Mouse (Mus musculus) monocyte, adult 5-6 weeks (primary cell): ENCODE results near the gene Fam229b. TPM values are rescaled to one million over a fixed set of nuclear protein-coding genes. Genes with fewer than 3 reads are reported as not detected.

ENCODE experiments used
- ATAC-seq: fragments of 153-309, 156-312 bp; replicated peaks from 2 replicates; pipeline ENCODE4 v1.8.0; 2017; ENCODE audit warnings: mild to moderate bottlenecking; ENCODE audit not compliant: low TSS enrichment, insufficient number of reproducible peaks, severe bottlenecking, poor library complexity, low FRiP score
- total RNA-seq: library from RNA; stranded (forward); fragments of 200-1000, 200-491, 200-594 nt; gene quantifications from 3 replicates; pipeline ENCODE4 v1.2.3, GENCODE M21; 2017

The Fam229b gene
- total RNA-seq, 1 experiment from 2014 or later, result 0.86 TPM

- no peak for ATAC-seq
These were observed 7.1 kb upstream of the Fam229b start for GRCm38 (mm10) chr10:39140843-39141242.

DNA sequence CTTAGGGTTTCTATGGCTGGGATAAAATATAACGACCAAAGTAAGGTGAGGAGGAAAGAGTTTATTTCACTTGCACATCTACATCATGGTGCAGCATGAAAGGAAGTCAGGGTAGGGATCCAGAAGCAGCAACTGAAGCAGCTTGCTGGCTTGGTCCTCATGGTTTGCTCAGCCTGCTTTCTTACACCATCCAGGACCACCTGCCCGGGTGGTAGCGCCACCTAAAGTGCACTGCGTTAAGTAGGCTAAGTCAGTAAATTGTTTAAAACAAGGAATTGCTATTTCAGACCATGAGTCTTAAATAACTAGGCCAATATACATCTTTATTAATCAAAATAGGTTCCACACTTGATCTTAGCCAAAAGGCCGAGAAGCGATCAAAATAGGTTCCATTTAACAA, 5.0 kb upstream of the Fam229b start:
- ATAC-seq, result no peak

DNA sequence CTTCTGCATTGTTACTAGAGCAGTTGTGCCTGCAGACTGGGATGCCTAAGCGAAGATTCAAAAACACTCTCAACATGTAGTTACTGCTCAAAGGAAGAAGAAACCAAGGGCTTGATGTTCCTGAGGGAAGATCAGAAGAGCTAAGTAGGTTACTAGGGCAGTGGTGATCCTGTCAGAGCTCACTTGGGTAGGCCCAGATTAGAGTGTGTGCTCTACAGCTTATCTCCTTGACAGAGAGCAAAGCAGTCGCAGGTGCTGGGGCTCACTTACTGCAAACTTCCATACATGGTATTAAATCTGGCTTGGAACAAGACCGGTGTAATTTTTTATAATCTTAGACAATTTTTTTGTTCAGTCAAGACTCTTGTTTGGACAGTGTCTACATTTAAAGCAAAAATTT, 4.1 kb upstream of the Fam229b start:
- no peak for ATAC-seq

GRCm38 (mm10) chr10:39121412-39121811, 12.3 kb downstream of the Fam229b start:
- ATAC-seq, result no peak

- no peak for ATAC-seq
These were observed 24.2 kb downstream of the Fam229b start for GRCm38 (mm10) chr10:39109489-39109874.

DNA sequence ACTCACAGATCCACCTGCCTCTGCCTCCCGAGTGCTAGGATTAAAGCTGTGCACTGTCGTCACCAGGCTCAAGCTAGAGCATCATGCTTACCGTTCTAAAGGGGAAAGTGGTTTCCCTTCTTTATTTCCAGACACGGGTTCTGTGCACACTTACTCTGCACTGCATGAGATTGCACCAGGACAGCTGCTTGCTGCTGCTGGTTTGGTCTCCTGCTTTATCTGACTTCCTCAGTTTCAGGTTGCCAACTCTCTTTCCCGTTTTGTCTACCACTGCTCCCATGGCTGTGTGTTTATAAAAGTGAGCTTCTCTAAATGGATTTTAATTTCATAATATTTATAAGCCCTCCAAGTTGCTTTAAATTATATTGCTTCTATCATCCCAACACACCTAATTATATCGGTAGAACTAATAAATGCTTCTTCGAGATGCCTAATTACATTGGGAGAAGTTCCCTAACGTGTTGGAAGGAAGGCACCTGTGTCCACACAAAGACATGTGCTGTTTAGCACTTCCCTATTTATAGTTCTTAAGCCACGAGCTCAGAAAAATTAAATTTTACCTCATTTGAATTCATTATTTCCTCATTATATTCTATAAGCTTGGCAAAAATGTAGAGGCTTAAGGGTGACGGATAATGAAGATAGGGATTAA, 24.8 kb downstream of the Fam229b start:
- no peak for ATAC-seq

DNA sequence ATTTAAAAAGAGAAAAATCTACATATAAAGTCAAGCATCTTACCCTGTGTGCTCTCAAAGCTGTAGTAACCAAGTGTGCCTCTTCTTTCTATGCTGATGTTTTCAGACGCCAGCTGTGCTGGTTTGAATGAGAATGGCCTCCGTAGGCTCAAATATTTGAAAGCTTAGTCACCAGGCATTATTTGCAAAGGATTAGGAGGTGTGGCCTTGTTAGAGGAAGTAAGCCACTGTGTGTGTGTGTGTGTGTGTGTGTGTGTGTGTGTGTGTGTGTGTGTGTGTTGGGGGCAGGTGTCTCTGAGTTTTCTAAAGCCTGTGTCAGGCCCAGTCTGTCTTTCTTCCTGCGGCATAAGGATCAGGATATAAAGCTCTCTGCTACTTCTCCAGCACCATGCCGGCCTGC, 26.8 kb downstream of the Fam229b start:
- no peak for ATAC-seq

- ATAC-seq, result no peak
These were observed 27.3 kb downstream of the Fam229b start for GRCm38 (mm10) chr10:39106413-39106812.

DNA sequence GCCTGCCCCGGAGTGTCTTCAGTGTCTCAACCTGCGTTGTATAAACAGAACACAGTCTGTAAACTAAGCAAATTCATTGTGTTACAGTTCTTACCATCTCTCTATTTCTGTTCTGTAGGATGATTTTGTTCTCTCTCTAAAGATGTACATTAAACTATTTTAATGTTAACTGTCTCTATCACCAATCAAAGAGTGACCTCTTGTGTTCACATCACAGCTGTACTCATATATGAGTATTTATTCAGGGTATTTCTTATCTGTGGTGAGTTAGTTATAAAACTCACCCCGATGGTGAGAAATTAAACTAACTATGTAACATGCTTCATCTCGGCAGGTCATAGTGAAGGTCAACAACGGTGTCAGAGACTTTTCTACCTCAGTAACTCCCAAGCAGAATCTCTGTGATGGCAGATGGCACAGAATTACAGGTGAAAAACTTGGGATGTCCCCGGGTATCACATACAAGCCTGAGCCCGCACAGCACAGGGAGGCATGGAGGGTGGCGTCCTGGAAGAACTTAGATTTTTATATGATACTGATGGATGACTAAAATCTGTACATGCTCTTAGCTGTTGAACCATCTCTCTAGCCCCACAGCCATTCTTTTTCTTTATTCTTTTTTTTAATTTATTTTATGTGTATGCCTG, 28.8 kb downstream of the Fam229b start:
- no peak for ATAC-seq

DNA sequence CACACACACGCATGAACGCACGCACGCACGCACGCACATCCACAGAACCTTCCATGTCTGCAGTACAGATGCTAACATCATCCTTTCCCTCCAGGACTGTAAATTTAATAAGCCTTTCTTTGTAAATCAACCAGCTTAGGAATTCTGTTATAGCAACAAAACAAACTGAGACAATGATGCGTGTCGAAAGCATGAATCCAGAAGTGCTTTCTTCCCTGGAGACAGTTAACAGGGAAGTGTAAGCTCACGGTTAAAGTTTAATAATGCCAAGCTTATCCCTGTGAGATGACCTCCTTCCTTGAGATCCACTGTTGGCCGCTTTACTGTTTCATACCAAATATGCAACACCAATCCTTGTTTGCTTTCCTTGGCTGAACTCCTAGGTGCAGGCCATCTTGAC, 35.0 kb downstream of the Fam229b start:
- ATAC-seq, result no peak

DNA sequence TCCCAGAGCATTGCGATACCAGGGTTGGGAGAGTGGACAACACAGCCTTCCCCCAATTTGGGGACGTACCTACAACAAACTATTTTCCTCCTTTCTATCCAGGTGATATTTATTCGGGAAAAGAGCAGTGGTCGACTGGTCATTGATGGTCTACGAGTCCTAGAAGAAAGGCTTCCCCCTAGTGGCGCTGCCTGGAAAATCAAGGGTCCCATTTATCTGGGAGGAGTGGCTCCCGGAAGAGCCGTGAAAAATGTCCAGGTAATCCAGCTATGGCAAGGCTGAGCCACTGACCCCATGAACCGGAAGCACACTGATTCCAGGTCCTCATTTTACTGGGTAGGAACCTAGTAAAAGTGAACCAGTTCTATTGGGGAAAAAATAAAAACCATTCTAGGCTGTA, 36.7 kb downstream of the Fam229b start:
- ATAC-seq, result no peak

DNA sequence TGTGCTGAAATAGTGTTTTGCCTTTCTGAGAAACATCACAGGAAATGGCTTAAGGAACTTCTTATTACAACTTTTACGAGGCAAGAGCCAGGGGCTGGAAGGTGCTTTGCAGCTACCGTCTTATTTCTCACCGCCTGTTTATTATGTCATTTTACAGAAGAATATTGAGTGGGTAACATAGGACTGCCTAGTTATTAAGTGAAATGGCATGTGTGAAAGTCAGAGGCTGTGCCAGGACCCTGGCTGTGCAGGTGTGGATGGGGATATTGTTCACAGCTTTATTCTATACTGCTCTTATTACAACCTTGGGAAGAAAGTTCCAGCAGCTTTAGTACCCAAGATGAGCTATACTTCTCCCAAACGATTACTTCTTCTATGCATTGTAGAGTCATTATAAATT, 61.7 kb downstream of the Fam229b start:
- no peak for ATAC-seq

Other genes with a start within 250 kb of the Fam229b start
- not detected in 3 replicates for gene Lama4, start 168.4 kb downstream of the Fam229b start, total RNA-seq
- gene Tube1, start 62 bp upstream of the Fam229b start, total RNA-seq, result 1.3 to 3.2 TPM (median 1.4 TPM) in 3 replicates
- not detected in 3 replicates for gene Ccn6, start 29.9 kb upstream of the Fam229b start, total RNA-seq
- 231 to 385 TPM (median 255 TPM) in 3 replicates for gene Fyn, start 234.9 kb upstream of the Fam229b start, total RNA-seq